Mouse (Mus musculus): ENCODE data around the gene Cep44.
A peak's percentile ranks its signal among the peaks of the same experiment; 100 is the strongest.

Cep44 gene

DNA sequence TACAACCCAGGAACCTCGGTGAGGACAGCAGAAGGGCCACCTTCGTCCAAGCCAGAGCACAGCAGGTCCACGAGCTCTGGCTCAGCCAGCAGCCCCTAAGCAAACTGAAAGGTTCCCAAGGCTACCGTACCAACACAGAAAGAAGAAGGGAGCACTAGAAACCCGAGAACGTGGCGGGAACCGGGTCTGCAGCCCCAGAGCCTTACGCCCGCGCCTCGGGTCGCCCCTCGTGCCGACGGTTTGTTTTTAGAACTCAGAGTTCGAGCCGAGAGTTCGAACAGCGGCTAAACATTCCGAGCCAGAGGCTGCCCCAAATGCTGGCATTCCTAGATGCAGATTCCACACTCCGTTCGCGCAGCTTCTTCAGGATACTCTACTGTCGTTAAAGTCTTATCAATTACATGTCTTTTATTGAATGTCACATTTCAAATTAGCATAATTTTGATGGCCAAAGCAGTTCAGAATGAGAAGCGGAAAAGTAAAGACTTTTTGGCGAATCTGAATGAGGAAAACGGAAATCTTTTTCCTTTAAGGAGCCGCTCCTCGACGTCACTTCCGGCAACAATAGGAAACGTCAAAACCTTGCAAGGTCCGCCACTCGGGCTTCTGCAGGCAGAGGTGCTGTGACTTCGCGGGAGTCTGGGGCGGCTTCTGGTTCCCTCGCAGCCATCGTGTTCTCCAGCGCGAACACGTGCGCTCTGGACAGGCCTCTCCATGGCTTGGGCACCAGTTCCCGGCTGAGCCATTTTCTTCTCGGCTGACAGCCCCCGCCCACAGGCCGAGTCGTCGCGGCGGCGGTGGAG is at the start of gene Cep44, which contains the start of gene Fbxo8:
Cep44 (minus strand) TSS at position 490 of the 803 bp plus-strand sequence.
Fbxo8 (plus strand) TSS at position 533 of the 803 bp plus-strand sequence.
- peak; percentile 87 for DNase-seq (ENCODE audit: low read depth, low spot score)

DNA sequence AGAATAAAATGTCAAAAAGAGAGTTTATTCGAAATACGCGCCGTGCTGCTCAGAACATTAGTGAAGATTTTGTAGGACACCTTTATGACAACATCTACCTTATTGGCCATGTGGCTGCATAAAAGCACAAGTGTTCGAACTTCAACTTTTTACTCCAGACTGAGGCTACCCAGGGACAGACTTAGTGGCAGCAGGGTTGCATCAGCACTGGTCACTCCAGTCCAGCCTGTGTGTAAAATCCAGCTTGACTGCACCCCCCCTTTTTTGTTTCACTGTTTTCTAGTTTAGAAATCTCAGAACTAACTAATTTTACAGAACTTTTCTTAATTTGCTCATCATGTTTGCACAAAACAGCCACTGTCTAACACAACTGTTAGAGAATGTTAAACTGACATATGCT is 40.7 kb upstream of the Cep44 start:
- DNase-seq (ENCODE audit: low read depth, low spot score), result no peak

- DNase-seq (ENCODE audit: low read depth, low spot score), result peak; percentile 17
Measured at GRCm38 (mm10) chr8:56591084-56591483, 40.2 kb upstream of the Cep44 start.

GRCm38 (mm10) chr8:56589004-56589403 is 38.2 kb upstream of the Cep44 start:
- DNase-seq (ENCODE audit: low read depth, low spot score), result no peak

DNA sequence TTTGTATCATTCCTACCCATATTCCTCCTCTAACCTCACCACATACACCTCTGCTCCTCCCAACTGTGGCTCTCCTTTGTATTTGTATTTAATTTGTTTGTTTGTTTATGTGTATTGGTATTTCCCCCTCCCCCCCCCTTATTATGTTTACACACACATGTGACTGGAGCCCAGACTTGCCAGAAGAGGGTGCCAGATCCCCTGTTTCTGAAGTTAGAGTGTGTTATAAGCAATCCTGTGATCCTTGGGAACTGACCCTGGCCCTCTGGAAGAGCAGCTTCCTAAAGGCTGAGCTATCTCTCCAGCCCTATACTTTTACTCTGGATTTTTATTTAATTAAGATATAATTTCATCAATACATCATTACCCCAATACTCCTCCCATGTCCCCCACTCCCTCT is 32.0 kb upstream of the Cep44 start:
- DNase-seq (ENCODE audit: low read depth, low spot score), result peak; percentile 7

DNA sequence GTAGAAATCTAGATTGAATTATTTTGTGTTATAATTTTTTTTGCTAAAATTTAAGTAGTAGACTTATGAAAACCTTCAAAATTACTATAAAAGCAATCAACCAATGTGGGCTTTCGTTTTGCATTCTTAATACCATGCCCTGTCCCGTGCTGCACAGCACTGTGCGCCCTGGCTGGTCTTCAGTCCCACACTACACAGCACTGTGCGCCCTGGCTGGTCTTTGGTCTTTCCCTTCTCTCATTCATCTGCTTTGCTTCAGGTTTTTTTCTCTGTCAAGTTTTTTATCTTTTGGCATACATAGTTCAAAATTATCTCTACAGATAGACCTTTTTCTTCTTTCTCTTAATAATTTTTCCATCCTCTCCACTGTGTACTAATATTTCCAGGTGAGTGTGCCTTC is 30.1 kb upstream of the Cep44 start:
- no peak for DNase-seq (ENCODE audit: low read depth, low spot score)

GRCm38 (mm10) chr8:56566856-56567255 is 16.0 kb upstream of the Cep44 start:
- peak; percentile 67 for DNase-seq (ENCODE audit: low read depth, low spot score)

DNA sequence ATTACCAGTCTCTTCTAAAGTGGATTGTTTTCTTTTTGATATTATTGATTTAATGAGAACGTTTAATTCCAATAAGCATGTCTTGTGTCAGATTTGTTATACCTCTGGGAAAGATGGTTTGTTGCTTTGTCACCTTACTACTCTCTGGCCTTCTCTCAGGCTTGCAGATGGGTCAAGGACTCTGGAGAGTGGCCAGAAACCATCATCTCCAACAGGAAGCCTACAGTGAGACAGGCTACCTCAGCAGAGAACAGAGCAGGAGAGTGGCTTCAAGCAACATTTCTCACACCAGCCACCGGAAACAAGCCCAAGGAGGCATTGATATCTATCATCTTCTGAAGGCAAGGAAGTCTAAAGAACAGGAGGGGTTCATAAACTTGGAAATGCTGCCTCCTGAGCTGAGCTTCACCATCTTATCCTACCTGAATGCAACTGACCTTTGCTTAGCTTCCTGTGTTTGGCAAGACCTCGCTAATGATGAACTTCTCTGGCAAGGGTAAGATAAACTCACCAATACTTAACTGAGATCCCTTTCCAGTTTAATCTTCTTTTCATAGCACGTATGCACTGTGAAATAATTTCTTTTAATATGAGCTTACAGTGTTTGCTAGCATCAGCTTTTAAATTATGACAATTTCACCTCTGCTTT is 13.7 kb upstream of the Cep44 start:
- no peak for DNase-seq (ENCODE audit: low read depth, low spot score)

- no peak for DNase-seq (ENCODE audit: low read depth, low spot score)
Measured at GRCm38 (mm10) chr8:56552551-56553103, 1.8 kb upstream of the Cep44 start.

DNA sequence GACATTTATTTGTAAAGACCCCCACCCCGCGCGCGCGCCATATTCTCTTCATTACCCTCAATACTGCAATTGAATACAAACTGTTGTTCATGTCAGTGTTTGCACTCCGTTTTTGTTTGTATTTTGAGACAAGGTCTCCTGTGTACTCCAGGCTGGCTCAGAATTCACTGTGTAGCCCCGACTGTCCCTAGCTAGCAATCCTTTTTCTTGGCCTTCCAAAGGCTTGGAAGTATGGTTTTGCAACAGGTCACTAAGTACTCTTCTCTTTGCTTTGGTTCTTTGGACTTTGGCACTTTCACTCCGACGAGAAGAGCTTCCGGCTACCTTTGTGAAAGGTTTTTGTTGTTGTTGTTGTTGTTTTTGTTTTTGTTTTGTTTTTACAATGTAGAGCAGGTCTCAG is 1.2 kb upstream of the Cep44 start:
- no peak for DNase-seq (ENCODE audit: low read depth, low spot score)

- DNase-seq (ENCODE audit: low read depth, low spot score), result peak; percentile 94
Measured at GRCm38 (mm10) chr8:56551361-56551852, 560 bp upstream of the Cep44 start.

- no peak for DNase-seq (ENCODE audit: low read depth, low spot score)
Measured at GRCm38 (mm10) chr8:56547866-56548265, 3.0 kb downstream of the Cep44 start.

DNA sequence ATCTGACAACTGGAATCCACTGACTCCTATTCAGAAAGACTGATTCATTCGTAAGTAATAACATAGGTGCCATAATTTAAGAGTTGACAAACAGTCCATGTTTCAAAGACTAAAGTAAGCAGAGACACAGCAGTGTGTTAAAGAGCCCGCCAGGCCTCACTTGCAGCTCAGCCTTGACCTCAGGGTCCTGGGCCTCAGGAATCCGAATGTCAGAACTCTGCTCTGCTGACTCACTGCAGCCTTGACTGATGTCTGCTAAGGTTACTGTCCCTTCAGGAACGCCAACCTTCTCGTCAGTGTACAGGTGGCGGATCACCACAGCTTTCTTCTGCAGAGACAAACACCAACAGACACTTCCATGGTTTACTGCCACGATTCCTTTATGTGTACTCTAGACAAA is 10.1 kb downstream of the Cep44 start:
- no peak for DNase-seq (ENCODE audit: low read depth, low spot score)

DNA sequence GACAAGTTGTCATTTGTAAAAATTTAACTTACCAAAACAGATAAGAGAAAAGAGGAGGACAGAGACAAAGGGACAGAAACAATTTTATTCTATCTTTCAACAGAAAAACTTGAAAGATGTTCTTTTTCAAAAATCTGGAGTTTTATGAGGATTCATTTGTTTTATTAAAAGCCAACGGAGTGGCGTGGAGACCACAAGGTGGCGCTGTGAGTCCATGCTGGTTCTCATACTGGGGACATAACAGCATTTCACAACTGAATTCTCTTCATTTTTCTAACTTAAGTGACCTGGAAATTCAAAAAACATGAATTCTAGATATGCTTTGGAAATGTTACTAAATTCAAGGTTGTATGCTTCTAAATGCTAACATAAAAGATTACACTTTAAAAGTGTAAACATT is 20.5 kb downstream of the Cep44 start:
- peak; percentile 64 for DNase-seq (ENCODE audit: low read depth, low spot score)

DNA sequence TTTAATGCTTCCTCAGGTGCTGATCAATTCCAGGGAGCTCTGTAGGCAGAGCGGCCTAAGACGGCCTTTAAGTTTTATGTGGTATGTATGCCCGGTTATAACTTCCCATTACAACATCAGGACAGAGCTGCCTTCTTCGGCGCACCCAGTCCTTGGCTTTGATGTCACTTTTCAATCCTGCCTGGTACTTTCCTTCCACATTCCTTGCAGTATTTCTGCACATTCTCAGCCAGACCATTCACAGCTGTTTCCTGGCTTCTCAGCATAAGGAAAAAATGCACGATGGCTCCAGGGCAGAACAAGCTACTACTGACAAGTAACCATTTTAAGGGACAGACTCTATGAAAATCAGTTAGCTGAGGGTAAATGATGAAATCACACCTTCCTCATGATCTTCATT is 22.0 kb downstream of the Cep44 start:
- no peak for DNase-seq (ENCODE audit: low read depth, low spot score)

DNA sequence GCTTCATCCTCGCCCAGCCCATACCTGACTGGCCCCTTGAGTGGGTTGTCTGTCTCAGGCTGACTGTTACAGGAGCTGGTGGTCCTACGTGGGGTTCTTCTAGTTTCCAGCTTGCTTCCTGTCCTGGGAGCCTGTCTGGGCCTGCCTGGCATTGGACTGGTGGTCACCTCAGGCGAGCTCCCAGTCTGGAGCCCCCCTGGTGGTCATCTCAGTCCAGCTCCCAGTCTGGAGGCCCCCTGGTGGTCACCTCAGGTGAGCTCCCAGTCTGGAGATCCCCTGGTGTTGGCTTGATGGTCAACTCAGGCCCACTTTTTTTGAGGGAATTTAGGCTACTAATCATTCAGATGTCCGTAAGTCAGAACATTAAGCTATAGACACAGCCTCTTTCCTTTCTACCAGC is 29.8 kb downstream of the Cep44 start:
- DNase-seq (ENCODE audit: low read depth, low spot score), result peak; percentile 14

DNA sequence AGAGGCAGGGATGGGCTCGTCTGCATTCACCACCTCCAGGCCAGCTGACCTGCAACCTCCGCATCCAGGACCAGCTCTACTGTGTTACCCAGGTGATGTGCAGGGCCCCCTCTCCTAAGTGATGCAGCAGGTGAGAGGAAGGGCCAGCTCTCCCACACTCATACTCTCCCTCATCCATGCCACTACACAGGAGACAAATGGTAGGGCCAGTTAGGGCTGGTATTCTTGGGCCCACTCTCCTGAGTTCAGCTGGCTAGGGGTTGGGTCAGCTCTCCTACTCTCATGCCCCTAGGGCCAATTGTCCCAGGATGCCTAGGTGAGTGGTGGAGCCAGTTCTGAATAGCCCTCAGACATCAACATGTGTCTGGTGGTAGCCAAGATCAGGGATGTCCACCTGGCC is 30.6 kb downstream of the Cep44 start:
- no peak for DNase-seq (ENCODE audit: low read depth, low spot score)

- no peak for DNase-seq (ENCODE audit: low read depth, low spot score)
Measured at GRCm38 (mm10) chr8:56518848-56519247, 32.0 kb downstream of the Cep44 start.

- DNase-seq (ENCODE audit: low read depth, low spot score), result no peak
Measured at GRCm38 (mm10) chr8:56508952-56509479, 41.8 kb downstream of the Cep44 start.

DNA sequence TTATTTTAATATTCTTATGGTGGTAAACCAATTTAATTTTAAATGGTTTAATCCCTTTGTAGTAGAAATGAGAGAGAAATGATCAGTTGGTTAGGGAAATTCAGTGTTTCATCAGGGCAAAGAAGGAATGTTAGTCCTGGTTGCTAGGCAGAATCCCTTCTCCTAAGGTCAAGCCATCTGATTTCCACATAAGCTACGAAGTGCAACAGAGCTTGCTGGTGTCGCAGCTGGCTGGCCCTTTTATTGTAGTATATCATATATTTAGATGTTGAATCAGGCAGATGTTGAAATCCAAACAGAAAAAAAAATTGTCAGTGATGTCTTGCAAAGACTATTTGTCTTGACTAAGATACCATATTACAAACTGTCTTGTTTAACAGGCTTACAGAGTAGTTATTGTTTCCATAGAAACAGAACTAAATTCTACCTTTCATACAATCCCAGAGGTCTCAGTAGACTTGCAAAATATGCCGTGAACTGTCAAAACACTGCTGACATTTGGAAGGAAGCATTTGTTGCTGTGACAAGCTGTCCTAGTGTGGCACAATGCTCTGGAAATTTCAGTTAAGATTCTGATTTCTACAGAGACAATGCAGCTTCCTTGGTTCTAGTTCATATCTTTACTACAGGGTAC is 42.4 kb downstream of the Cep44 start:
- no peak for DNase-seq (ENCODE audit: low read depth, low spot score)

- DNase-seq (ENCODE audit: low read depth, low spot score), result no peak
Measured at GRCm38 (mm10) chr8:56501911-56502310, 48.9 kb downstream of the Cep44 start.

- DNase-seq (ENCODE audit: low read depth, low spot score), result no peak
Measured at GRCm38 (mm10) chr8:56489496-56489895, 61.4 kb downstream of the Cep44 start.

All from ZHBTc4 (cell line).